Mouse (Mus musculus) R1 (cell line): Measurements from ENCODE around the gene Setd1b.
"Not testable (repeated sequence)": the region's sequence is repeated elsewhere in the genome, so short reads cannot be mapped to it uniquely, and the experiment has no call there.

ENCODE experiments used
- DNase-seq: peaks from one replicate; pipeline ENCODE4 v3.0.0-alpha.2; 2018; ENCODE audit warnings: low read depth, low spot score

Gene Setd1b

DNA sequence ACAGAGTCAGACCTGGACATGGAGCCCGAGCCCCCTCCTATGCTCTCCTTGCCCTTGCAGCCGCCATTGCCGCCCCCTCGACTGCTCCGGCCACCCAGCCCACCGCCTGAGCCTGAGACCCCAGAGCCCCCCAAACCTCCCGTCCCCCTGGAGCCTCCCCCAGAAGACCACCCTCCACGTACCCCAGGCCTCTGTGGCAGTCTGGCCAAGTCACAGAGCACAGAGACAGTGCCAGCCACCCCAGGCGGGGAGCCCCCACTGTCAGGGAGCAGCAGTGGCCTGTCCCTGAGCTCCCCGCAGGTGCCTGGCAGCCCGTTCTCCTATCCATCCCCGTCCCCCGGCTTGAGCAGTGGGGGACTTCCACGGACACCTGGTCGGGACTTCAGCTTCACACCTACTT lies 17.9 kb downstream of the Setd1b start:
- no peak for DNase-seq

DNA sequence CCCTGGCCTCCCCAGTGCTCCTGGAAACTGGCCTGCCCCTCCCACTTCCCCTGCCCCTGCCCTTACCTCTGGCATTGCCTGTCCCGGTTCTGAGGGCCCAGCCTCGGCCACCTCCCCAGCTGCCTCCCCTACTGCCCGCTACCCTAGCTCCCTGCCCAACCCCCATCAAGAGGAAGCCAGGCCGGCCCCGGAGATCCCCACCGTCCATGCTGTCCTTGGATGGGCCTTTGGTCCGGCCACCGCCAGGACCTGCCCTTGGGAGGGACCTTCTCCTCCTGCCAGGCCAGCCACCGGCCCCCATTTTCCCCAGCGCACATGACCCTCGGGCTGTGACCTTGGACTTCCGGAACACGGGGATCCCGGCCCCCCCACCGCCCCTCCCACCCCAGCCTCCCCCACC lies 18.3 kb downstream of the Setd1b start:
- DNase-seq: no peak

DNA sequence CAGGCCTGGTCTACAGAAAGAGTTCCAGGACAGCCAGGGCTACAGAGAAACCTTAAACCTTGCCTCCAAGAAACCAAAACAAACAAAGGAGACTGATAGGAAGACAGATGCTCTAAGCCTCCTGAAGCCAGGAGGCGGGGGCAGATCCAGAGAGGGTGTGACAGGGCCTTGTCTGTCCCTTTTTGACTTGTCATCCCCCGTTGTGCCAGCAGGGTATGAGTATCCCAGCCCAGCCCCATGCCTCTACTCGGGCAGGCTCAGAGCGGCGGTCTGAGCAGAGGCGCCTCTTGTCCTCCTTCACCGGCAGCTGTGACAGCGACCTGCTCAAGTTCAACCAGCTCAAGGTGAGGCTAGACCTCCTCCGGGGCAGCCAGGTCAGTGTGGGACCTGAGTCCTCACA lies 20.9 kb downstream of the Setd1b start:
- peak; percentile 81 for DNase-seq

DNA sequence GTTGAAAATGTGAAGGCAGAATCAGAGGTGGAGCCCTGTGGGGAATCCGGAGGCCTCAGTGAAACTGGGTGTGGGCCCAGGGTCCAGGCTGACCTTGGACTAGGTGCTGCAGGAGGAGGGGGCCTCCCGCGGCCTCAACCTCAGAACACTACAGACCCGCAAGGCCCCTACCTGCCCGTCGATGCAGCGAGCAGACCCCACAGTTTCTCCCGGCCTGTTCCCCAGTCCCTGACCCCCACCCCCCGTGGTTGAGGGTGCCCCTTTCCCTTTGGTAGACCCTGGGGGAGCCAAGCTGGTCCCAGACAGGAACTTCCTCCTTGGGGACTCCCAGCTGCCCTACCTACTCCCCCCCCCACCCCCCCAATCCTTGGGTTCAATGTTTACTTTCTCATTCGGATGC lies 24.4 kb downstream of the Setd1b start:
- DNase-seq: no peak

DNA sequence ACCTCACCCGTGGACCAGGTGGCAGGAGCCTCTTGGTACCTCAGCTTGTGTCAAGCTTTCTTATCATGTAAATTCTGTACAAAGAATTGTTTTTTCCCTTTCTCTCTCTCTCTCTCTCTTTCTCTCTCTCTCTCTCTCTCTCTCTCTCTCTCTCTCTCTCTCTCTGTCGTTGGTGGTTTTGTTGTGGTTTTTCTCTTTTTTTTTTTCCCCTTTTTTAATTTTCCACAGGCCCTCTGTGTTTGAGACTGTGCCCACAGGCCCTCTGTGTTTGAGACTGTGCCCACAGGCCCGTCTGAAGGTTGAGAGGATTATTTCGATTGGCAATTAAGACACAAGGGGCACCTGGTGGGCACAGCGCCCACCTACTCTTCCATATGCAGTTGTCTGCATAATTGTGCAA lies 25.6 kb downstream of the Setd1b start:
- no peak for DNase-seq

DNA sequence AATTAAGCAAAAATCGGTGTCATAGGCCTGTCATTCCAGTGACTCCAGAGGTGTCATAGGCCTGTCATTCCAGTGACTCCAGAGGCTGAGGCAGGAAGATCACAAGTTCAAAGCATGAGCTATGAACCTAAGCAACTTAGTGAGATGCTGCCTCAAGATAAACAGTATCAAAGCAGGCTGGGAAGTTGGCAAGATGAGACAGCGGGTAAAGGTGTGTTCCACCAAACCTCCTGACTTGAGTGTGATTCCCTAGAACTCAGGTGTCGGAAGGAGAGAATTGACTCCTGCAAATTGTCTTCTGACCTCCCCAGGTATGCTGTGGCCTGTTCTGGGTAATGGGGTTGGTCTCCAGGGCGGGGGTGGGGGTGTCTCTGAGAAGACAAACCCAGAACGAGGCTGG lies 27.3 kb downstream of the Setd1b start, which contains the start of gene Psmd9:
Psmd9 (plus strand) TSS at position 130 of the 400 bp plus-strand sequence.
- DNase-seq: no peak

DNA sequence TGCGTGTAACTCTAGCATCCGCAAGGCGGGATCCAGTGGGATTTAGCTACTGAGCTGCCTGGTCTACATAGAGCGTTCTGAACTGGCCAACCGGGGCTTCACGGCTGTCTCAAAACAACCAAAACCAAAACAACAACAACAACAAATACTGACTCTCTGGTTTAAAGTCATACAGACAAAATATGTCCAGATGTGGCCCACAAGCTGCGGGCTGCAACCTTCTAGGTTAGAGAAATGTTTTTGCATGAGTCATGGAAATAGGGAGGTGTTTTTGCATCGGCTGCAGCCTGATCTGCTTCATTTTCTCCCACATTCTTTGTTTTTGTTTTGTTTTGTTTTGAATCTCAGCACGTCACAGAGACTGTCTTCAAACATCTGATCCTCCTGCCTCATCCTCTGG lies 28.4 kb downstream of the Setd1b start:
- DNase-seq: no peak

DNA sequence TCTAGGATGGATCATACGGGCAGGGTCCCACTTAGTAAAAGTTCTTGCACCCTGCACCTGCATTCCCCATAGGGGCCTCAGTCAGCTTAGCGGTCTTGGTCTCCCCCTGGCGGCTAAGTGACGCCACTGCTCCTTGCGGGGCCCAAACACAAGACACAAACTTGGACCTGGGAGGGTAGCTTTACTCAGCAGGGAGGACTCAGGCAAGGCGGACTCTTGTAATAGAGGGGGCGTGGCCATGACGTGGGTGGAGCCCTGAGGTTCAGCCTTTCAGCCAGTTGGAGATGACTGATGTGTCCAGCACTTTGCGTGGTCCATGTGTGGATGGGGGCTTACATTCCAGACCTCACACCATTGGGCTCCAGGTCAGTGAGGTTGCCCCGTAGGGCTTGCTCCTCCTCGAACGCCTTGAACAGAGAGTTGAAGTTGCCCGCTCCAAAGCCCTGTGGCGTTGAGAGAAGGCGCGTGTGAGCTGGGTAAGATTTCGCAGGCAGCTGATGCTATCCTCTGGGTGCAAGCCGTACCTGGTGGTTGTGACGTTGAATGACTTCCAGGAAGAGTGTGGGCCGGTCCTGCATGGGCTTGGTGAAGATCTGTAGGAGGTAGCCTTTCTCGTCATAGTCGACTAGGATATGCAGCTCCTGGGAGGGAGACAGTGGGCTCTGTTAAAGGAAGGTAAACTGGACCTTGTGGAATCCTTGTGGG lies 29.8 kb downstream of the Setd1b start:
- peak; percentile 96 for DNase-seq

DNA sequence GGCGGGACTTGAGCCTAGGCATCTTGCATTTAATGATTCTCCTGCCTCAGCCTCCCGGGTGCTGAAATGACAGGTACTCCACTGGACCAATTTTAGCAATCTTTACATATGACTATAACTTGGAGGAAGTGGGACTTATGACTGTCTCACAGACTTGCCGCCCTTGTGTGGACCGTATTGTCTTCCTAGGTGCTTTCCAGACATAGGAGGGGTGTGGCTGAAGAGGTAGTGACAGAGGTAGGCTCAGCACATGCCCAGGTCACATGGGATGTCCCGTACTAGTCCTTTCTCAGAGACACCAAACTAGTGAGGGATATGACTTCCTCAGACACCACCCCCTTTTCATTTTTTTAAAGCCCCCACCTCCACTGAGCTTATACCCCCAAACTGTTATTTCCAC lies 36.8 kb downstream of the Setd1b start:
- no peak for DNase-seq

DNA sequence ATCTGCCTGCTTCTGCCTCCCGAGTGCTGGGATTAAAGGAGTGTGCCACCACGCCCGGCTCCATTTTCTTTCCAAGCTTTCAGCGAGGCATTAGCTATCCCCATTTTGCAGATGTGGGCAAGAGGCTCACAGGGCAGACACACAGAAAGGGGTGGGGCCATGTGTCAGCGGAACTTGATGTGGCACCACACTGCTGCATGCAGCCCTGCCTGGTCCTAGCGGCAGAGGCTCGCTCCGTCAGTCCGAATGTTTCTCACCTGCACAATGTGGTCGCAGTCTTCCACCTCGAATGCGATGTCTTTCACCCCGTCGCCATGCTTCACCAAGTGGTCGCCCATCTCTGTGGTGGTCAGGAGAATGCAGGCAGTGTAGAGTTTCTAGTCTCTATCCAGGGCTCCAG lies 38.4 kb downstream of the Setd1b start:
- DNase-seq: no peak

DNA sequence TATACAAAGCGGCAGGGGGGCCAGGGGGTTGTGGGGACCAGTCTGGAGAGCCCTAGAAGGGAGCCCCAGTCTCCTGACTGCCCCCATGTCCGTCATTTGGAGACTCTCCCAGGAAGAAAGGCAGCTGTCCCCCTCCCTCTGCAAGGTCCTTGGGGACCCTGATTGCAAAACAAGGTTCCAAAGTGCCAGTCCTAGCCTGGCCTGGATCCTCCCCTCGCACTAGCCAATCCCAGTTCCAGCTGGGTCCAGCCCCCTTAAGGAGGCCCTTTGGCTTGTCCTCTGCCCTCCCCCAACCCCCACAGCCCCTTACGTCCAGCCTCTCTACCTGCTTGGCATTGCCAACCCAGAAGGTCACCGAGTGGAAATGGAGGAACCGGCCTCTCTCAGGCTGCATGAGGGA lies 39.5 kb downstream of the Setd1b start:
- no peak for DNase-seq

DNA sequence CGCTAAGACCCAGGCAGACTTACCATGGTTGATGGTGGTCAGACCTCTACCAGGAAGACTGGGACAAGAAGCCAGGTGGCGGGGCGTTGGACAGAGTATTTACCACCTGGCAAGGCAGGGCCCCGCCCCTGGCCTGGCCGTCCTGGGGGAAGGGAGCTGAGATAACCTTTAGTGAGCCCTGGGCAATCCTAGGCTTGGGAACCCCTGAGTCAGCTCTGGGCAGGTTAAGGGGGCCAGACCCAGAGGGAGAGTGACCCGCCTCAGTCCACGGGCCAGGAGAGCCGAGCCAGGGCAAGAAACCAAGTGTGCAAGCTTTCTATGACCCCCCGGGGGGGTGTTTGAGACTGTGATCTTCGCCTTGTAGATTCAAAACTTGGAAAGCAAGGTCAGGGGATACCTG lies 40.7 kb downstream of the Setd1b start, which contains the start of gene Hpd:
Hpd (minus strand) TSS at position 77 of the 400 bp plus-strand sequence.
- no peak for DNase-seq

DNA sequence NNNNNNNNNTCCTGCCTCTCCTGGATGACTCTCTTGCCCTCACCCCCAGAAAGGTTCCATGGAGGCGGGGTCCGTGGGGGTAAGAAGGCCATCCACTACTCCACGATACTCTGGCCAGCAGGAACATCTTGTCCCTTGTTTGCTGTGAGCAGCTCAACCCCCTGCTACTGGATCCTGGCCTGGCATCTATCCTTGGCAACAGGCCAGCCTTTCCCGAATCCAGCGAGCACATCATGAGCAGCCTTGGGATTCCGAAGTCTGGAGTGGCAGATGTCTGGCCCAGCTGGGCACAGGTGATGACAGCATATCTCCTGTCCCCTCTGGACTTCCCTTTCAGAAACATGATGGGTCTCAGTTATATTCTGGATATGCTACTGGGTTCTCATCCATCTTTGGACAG lies 44.0 kb downstream of the Setd1b start:
- no peak for DNase-seq

DNA sequence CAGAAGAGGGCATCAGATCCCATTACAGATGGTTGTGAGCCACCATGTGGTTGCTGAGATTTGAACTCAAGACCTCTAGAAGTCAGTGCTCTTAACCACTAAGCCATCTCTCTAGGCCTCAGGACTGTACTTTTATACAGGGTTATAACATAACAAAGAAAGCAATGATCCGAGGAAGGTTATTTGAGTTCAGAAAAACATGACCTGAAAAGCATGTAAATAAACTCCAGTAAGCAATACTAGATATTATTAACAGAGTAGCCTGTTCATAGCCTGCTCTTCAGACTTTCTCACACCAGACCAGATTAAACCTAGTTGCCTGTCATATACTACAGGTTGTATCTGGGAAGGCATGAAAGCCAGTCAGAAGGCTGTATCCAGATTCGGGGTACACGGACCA lies 45.3 kb downstream of the Setd1b start:
- no peak for DNase-seq

DNA sequence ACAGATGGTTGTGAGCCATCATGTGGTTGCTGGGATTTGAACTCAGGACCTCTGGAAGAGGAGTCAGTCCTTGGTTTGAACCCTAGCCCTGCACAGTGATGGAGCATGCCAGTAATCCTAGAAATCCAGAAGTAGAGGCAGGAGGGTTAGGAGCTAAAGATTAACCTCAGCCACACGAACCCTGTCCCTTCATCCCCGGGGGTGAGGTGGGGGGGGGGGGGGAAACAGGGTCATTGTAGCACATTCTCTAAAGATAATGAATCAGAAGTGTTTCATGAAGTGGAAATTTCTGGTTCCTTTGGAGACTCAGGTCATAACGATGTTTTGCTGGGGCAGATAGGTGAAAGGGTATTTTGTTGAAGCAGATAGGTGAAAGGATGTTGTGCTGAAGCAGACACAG lies 48.9 kb downstream of the Setd1b start:
- no peak for DNase-seq

DNA sequence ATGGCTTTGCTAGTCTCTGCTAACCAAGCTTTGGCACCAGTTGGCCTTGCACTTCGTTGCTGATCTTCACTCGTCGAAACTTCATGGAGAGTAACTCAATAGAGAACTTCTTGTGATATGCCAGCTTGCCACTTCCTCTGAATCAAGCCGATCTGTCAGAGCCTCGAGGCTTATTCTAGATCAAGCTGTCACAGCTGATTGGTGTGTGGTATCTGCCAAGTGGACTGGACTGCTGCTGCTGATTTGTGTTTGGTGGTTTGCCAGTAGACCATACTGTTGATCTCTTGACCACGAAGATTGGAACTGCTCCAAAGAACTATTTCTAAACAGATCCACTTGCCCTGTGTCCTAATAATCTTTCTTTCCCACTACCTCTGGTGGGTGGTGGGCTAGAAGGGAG lies 49.4 kb downstream of the Setd1b start:
- DNase-seq: no peak

DNA sequence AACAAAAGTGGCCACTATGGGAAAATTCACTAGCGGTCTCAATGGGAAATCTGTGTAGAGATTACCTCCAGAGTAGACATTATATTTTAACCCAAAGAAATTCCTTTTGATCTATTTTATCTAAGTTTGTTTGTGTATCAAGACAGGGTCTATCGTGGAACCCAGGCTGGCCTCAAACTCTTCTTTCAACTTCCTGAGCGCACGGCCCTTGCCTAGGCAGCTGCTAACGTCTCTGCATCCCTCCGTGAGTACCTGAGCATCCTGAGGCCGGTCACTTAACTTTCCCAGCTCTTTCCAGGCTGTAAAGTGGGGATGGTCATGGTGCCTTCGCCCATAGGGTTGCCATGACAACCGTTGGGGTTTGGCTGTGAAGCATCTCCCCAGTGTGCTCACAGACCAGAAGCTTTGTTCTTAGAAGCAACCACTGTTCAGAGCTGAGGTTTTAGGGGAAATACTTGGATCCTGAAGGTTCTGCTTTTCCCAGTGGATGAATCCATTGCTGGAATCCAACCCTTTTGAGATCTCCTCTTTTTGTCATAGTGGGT lies 50.7 kb downstream of the Setd1b start:
- DNase-seq: peak; percentile 48

DNA sequence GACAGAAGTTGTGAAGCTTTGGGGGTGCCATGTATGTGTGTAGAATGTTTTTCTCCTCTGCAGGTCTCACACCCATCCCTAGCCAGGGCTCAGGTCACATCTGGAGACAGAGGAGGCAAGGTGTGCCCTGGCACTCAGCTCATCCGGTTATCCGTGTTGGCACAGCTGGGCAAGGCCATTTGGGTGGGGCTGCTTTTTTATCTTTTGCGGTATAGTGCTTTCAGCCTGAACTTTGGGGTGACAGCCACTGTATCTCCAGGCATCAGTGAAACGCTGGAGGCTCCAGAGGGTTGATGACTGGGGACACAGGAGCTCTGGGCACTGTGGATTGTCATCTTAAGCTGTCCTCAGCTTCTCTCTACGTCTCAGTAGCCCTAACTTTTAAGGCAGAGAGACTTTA lies 51.4 kb downstream of the Setd1b start:
- no peak for DNase-seq

DNA sequence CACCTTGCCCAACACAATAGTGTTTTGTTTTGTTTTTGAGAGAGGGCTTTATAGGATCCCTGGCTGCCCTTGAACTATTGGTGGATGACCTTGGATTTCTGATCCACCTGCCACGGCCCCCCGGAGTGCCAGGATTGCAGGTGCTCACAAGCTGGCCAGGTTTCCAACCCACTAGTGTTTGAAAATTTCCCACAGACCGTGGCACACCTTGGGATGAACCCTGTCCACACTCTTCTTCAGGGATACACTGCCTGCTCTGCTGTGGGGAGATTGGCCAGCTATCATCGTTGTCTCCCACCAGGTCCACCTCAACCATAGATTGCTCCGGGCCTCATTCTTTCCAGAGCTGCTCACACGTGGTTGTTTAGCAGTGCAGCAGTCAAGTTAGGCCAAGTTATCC lies 52.9 kb downstream of the Setd1b start:
- DNase-seq: no peak

DNA sequence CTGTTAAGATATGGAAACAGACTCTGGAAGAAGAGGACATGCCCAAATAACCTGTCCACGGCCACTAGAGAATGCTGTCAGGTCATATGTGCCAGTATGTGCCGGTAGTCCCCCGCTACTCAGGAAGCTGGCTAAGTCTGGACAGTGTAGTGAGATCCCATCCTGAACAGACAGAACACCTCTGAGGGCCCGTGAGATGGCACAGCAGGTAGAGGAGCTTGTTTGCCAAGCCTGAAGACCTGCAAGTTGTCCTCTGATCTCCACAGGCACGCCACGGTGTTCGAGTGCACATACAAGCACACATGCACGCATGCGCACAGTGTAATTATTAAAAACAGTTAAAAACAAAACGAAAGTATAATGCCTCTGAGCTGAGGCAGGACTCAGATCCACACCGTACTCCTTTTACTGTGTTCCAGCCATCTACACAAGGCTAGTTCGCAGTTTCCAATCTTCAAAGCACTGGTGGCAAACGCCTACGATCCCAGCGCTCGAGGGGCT lies 53.6 kb downstream of the Setd1b start:
- no peak for DNase-seq

DNA sequence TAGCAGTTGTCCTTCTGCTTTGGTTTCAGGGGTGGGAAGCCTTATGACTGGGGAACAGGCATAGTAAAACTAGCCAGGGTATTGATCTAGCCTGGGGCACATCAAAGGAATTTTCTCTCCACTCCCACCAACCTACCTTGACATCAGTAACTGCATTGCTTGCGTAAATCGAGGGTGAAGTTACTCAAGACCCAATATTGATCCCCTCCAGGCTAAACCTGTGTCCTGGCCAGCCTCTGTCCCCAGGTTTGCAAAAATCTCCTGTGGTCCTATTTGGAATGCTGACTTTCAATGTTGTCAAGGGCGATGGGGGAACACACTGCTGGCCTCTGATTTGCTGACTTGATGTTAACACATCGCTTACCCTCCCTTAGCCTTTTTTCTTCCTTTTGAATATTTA lies 54.8 kb downstream of the Setd1b start:
- DNase-seq: no peak

DNA sequence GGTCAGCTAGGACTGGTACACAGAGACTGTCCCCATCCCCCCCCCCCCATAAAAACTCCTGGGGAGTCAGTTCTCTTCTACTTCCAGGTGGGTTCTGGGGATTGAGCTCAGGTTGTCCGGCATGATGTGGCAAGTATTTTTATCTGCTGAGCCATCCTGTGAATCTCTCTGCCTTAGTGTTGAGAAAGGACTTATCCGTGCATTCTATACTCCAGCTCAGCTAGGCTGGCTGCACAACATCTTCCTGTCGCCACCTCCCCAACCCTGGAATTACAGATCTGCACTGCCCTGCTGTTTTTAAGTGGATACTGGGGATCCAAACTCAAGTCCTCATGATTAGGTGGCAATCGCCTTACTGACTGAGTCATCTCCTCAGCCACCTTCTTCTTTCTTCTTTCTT lies 56.5 kb downstream of the Setd1b start:
- no peak for DNase-seq

DNA sequence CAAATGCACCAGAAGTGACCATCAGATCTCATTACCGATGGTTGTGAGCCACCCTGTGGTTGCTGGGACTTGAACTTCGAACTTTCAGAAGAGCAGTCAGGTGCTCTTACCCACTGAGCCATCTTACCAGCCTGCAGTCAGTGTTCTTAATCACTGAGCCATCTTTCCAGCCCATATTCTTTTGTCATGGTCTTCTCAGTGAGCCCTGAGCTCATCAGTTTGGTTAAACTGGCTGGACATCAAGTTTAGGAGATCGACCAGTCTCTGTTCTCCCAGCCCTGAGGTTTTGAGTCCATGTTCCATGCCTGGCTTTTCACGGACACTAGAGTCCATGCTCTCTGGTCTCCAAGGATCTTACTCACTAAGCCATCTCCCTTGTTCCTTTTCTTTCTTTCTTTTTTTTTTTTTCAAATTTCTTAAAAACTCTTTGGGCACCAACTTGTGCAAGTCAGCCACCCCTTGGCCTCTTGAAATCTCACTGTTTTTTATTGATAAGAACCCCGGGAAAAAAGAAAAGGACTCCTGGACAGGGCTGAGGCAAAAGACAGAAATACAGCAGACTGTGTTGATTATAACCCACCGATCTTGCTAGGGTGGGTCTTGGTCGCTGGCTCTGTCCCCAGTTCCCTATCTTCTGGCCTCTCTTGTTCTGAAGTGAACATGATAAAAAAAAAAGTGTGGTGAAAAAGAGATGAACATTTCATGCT lies 59.0 kb downstream of the Setd1b start:
- not testable (repeated sequence) for DNase-seq
